Mouse (Mus musculus) embryonic facial prominence, embryonic 12.5 days (tissue): ENCODE results near the gene BC004004. TPM values are rescaled to one million over a fixed set of nuclear protein-coding genes. Genes with fewer than 3 reads are reported as not detected.

Source experiments
- ATAC-seq: fragments of 200-750 bp; cut with Nextera tagmentation; 2 replicates; pipeline ENCODE4 v1.8.0; 2017; ENCODE audit not compliant: insufficient number of reproducible peaks, insufficient read depth, low FRiP score, low TSS enrichment
- H3K27ac ChIP-seq: fragments of 300-500 bp; sonication (generic); 2 replicates; pipeline ENCODE4 v1.5.1; 2016; ENCODE audit warnings: mild to moderate bottlenecking
- H3K27me3 ChIP-seq: fragments of 300-500 bp; sonication (generic); 2 replicates; pipeline ENCODE4 v1.6.1; 2016; ENCODE audit warnings: mild to moderate bottlenecking, moderate library complexity
- H3K36me3 ChIP-seq: fragments of 300-500 bp; sonication (generic); 2 replicates; pipeline ENCODE4 v1.6.1; 2016; ENCODE audit warnings: mild to moderate bottlenecking
- H3K4me1 ChIP-seq: fragments of 300-500 bp; sonication (generic); 2 replicates; pipeline ENCODE4 v1.6.1; 2016
- H3K4me2 ChIP-seq: fragments of 300-500 bp; sonication (generic); replicated peaks from 2 replicates; pipeline ENCODE4 v1.6.1; 2016; ENCODE audit warnings: mild to moderate bottlenecking, moderate library complexity
- H3K4me3 ChIP-seq: fragments of 300-500 bp; sonication (generic); 2 replicates; pipeline ENCODE4 v1.5.1; 2016; ENCODE audit warnings: mild to moderate bottlenecking
- H3K9ac ChIP-seq: fragments of 300-500 bp; sonication (generic); 2 replicates; pipeline ENCODE4 v1.6.1; 2016; ENCODE audit warnings: mild to moderate bottlenecking, moderate library complexity
- H3K9me3 ChIP-seq: fragments of 300-500 bp; sonication (generic); 2 replicates; pipeline ENCODE4 v1.6.1; 2016; ENCODE audit warnings: mild to moderate bottlenecking, moderate library complexity
- WGBS: fragments of 180-500 bp; shearing (Covaris S2); methylation state at CpG from one replicate; pipeline ENCODE4 v1.1.7; 2016; 5-methylcytosine and 5-hydroxymethylcytosine counted together
- polyA plus RNA-seq: library from polyadenylated mRNA; unstranded; fragments of >200 nt; fragmentation: Nextera tagmentation; extraction: Ambion mirVana; gene quantifications from 2 replicates; pipeline ENCODE4 v1.2.1, GENCODE M21; 2016

Gene BC004004
- polyA plus RNA-seq, 1 experiment from 2014 or later: 56.5 TPM

GRCm38 (mm10) chr17:29358928-29359327 is 90.3 kb downstream of the BC004004 start:
- WGBS: 68% methylated on average over 3 of the region's 3 CpGs
- Histone ChIP-seq H3K9ac (no peak overlapping the region), H3K27ac (no peak overlapping the region), H3K27me3 (no peaks in the 10 kb centered on the region), H3K9me3 (no peaks in the 10 kb centered on the region), H3K4me2 (no peak overlapping the region), H3K4me3 (no peak overlapping the region), H3K4me1 (peaks cover 22% of the 10 kb centered on the region), H3K36me3 (no peaks in the 10 kb centered on the region)
- ATAC-seq: no peak

DNA sequence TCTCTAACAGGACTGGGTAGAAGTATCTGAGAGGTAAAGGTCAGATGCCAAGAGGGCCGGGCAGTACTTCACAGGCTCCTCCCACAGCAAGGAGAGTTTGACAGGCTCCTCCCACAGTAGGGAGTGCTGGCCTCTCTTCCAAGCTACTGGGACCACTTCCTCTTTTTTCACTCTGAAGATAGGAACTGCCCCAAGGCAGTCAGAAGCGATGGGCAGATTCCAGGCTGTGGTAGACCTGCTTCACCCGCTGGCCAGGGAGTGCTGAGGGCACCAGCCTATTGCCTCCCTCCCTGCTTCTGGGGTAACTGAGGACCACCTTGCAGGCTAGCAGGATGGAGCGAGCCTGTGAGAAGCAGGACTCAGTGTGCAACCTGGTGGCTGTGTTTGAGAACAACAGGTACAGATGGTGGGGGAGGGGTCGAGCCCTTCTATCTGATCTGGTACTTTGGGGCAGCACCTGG is 92.2 kb downstream of the BC004004 start, which contains the start of gene Fgd2:
Gene Fgd2, plus strand, starts transcription at position 154 of the 461 bp plus-strand sequence.
- Histone ChIP-seq H3K4me1 (peaks cover 15% of the 10 kb centered on the region), H3K9ac (no peak within 1 kb of the TSS), H3K4me3 (no peak within 1 kb of the TSS), H3K27me3 (no peaks in the 10 kb centered on the region), H3K9me3 (no peaks in the 10 kb centered on the region), H3K4me2 (no peak within 1 kb of the TSS), H3K36me3 (no peaks in the 10 kb centered on the region), H3K27ac (no peak within 1 kb of the TSS)
- ATAC-seq: no peak
- WGBS: 16% methylated on average over 5 of the region's 5 CpGs

DNA sequence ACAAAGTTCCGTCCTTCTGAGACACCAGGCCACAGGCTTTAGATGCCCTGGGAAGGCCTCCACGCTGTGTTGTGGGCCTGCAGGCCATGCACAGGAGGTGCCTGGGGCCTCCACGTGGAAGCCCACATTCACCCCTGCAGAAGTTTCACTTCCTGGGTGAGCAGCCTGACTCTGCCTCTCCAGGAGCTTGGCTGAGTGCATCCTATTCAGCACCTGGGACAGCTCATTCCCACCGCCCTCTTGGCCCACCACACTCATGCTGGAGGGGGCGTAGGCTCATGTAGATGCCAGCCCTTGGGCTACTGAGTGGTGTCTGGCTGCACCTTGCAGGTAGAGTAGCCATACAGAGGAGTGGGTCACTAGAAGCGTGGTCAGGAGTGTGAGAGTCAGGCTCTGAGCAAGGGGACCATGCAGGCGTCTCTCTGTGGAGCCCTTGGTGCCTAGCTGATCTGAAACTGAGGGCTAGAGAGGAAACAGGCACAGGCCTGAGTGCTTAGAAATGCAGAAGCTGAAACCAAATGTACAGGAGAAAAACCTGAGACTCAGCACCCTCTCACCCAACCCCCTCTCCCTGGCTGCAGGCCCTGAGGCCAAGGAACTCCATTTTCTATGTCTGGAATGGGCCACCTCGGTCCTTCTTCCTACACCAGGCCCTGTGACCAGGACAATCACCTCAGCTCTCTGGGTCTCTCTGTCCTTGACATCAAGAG is 93.5 kb downstream of the BC004004 start:
- no peaks in the 10 kb centered on the region for H3K9me3 ChIP-seq
- 51% methylated on average over 8 of the region's 8 CpGs for WGBS
- H3K4me1 ChIP-seq: peaks cover 1% of the 10 kb centered on the region; the same call in 1 of the 2 replicates
- H3K27ac ChIP-seq: no peak overlapping the region
- no peak overlapping the region for H3K9ac ChIP-seq
- ATAC-seq: no peak
- no peak overlapping the region for H3K4me2 ChIP-seq
- H3K27me3 ChIP-seq: no peaks in the 10 kb centered on the region
- no peaks in the 10 kb centered on the region for H3K36me3 ChIP-seq
- no peak overlapping the region for H3K4me3 ChIP-seq

DNA sequence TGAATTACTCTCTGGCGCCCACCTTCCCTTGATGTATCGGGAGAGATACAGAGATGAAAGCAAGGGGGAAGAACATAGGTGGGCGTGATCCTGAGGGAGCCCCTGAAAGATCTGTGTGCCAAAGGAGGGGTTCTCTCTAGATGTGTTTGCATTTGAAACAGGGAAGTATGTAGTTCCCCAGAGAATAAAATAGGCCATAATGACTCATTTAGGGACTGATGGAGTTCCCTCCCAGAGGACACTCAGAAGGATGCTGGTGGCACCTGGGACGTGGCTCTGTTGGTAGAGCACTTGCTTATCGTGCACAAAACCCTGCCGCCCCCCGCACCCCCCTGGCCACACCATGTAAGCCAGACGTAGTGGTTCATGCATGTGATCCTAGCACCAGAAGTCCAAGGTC is 94.5 kb downstream of the BC004004 start:
- 81% methylated on average over 8 of the region's 8 CpGs for WGBS
- Histone ChIP-seq H3K4me2 (no peak overlapping the region), H3K9me3 (no peaks in the 10 kb centered on the region), H3K36me3 (no peaks in the 10 kb centered on the region), H3K9ac (no peak overlapping the region), H3K4me1 (no peaks in the 10 kb centered on the region), H3K27ac (no peak overlapping the region), H3K4me3 (no peak overlapping the region), H3K27me3 (no peaks in the 10 kb centered on the region)
- ATAC-seq: no peak

Other genes starting within 250 kb of the BC004004 start
- 731 and 750 TPM in 2 replicates for gene Srsf3, start 236.2 kb upstream of the BC004004 start, polyA plus RNA-seq
- 48.2 and 55.6 TPM in 2 replicates for gene Cdkn1a, start 177.8 kb upstream of the BC004004 start, polyA plus RNA-seq
- 0.27 and 0.55 TPM in 2 replicates for gene Rab44, start 154.6 kb upstream of the BC004004 start, polyA plus RNA-seq
- gene Cpne5, start 30.6 kb upstream of the BC004004 start, polyA plus RNA-seq: 11.9 and 13.5 TPM in 2 replicates
- 154 and 162 TPM in 2 replicates for gene Ppil1, start 4.6 kb upstream of the BC004004 start, polyA plus RNA-seq
- gene Pi16, start 48.9 kb downstream of the BC004004 start, polyA plus RNA-seq: 0.49 and 0.59 TPM in 2 replicates
- gene Mtch1, start 79.1 kb downstream of the BC004004 start, polyA plus RNA-seq: 420 and 454 TPM in 2 replicates
- gene Fgd2, start 92.1 kb downstream of the BC004004 start, polyA plus RNA-seq: 9.2 and 9.3 TPM in 2 replicates
- 20.1 and 20.3 TPM in 2 replicates for gene Pim1, start 222.0 kb downstream of the BC004004 start, polyA plus RNA-seq